Mouse (Mus musculus): ENCODE measurements around the gene Ube2j1. TPM values are rescaled to one million over a fixed set of nuclear protein-coding genes. Genes with fewer than 3 reads are reported as not detected.

Gene Ube2j1
- polyA plus RNA-seq (2016; fragmentation: Nextera tagmentation; extraction: Ambion mirVana), result 55.8 TPM in 2 replicates

- peak within 1 kb of the TSS; percentile 63 for H3K4me2 ChIP-seq (replicated peaks)
- H3K9ac ChIP-seq, result peak within 1 kb of the TSS; percentile 96
- H3K27ac ChIP-seq, result peak within 1 kb of the TSS; percentile 98
- H3K36me3 ChIP-seq, result peaks cover 11% of the 10 kb centered on the region; the same call in 1 of the 2 replicates
- peaks cover 21% of the 10 kb centered on the region for H3K4me1 ChIP-seq
- no peaks in the 10 kb centered on the region for H3K27me3 ChIP-seq
- peak within 1 kb of the TSS; percentile 89 for H3K4me3 ChIP-seq
- under 1% methylated on average over 108 of the region's 123 CpGs for WGBS
- no peaks in the 10 kb centered on the region for H3K9me3 ChIP-seq (replicated peaks)
- ATAC-seq (ENCODE audit: low FRiP score), result peak; percentile 97
These were observed at the start of gene Ube2j1 for GRCm38 (mm10) chr4:33031195-33031960. Gene Ube2j1, plus strand, starts transcription at chr4:33031416.

- no peak for ATAC-seq (ENCODE audit: low FRiP score)
These were observed 49.6 kb upstream of the Ube2j1 start for GRCm38 (mm10) chr4:32981617-32982016.

GRCm38 (mm10) chr4:32982041-32982715 lies 49.0 kb upstream of the Ube2j1 start:
- WGBS, result 2% methylated on average over 15 of the region's 15 CpGs
- Histone ChIP-seq H3K27ac (peak overlapping the region; percentile 86), H3K27me3 (0 out of 2 replicates have a peak, but pooled peaks cover 4% of the 10 kb centered on the region), H3K36me3 (no peaks in the 10 kb centered on the region), H3K4me2 (replicated peaks) (peak overlapping the region; percentile 95), H3K9me3 (replicated peaks) (no peaks in the 10 kb centered on the region), H3K4me1 (peaks cover 23% of the 10 kb centered on the region), H3K4me3 (peak overlapping the region; percentile 71), H3K9ac (peak overlapping the region; percentile 87; the same call in 1 of the 2 replicates)
- peak; percentile 55 for ATAC-seq (ENCODE audit: low FRiP score)

More at GRCm38 (mm10) chr4:32981617-32982016, 49.6 kb upstream of the Ube2j1 start:
- Histone ChIP-seq H3K9ac (no peak overlapping the region), H3K27ac (no peak overlapping the region), H3K27me3 (0 out of 2 replicates have a peak, but pooled peaks cover 4% of the 10 kb centered on the region), H3K36me3 (no peaks in the 10 kb centered on the region), H3K4me2 (replicated peaks) (peak overlapping the region; percentile 95; the same call in 1 of the 2 replicates), H3K4me3 (no peak overlapping the region), H3K4me1 (peaks cover 23% of the 10 kb centered on the region), H3K9me3 (replicated peaks) (no peaks in the 10 kb centered on the region)
- WGBS, result 33% methylated on average over 5 of the region's 5 CpGs

- H3K4me2 ChIP-seq (replicated peaks), result peak within 1 kb of the TSS; percentile 95
- H3K4me3 ChIP-seq, result peak within 1 kb of the TSS; percentile 71
- peak within 1 kb of the TSS; percentile 87 for H3K9ac ChIP-seq
- 0% methylated on average over 11 of the region's 18 CpGs for WGBS
- H3K27me3 ChIP-seq, result 0 out of 2 replicates have a peak, but pooled peaks cover 4% of the 10 kb centered on the region
- no peaks in the 10 kb centered on the region for H3K9me3 ChIP-seq (replicated peaks)
- peak within 1 kb of the TSS; percentile 86 for H3K27ac ChIP-seq
- peaks cover 23% of the 10 kb centered on the region for H3K4me1 ChIP-seq
- ATAC-seq (ENCODE audit: low FRiP score), result peak; percentile 82
- H3K36me3 ChIP-seq, result no peaks in the 10 kb centered on the region
These were observed 48.5 kb upstream of the Ube2j1 start, which contains the start of gene Rragd for GRCm38 (mm10) chr4:32982716-32983175. Gene Rragd, plus strand, starts transcription at chr4:32983037.

GRCm38 (mm10) chr4:32983176-32984155 lies 47.8 kb upstream of the Ube2j1 start:
- peak overlapping the region; percentile 95 for H3K4me2 ChIP-seq (replicated peaks)
- peak; percentile 80 for ATAC-seq (ENCODE audit: low FRiP score)
- H3K9me3 ChIP-seq (replicated peaks), result no peaks in the 10 kb centered on the region
- 0 out of 2 replicates have a peak, but pooled peaks cover 4% of the 10 kb centered on the region for H3K27me3 ChIP-seq
- WGBS, result under 1% methylated on average over 86 of the region's 94 CpGs
- peaks cover 23% of the 10 kb centered on the region for H3K4me1 ChIP-seq
- peak overlapping the region; percentile 86 for H3K27ac ChIP-seq
- H3K36me3 ChIP-seq, result no peaks in the 10 kb centered on the region
- peak overlapping the region; percentile 71 for H3K4me3 ChIP-seq
- peak overlapping the region; percentile 87 for H3K9ac ChIP-seq

GRCm38 (mm10) chr4:32984242-32984641 lies 47.0 kb upstream of the Ube2j1 start:
- Histone ChIP-seq H3K4me3 (peak overlapping the region; percentile 71), H3K4me2 (replicated peaks) (peak overlapping the region; percentile 95), H3K9me3 (replicated peaks) (no peaks in the 10 kb centered on the region), H3K27me3 (0 out of 2 replicates have a peak, but pooled peaks cover 4% of the 10 kb centered on the region), H3K4me1 (peaks cover 23% of the 10 kb centered on the region), H3K9ac (peak overlapping the region; percentile 87), H3K27ac (peak overlapping the region; percentile 86), H3K36me3 (no peaks in the 10 kb centered on the region)
- WGBS, result under 1% methylated on average over 13 of the region's 13 CpGs
- ATAC-seq (ENCODE audit: low FRiP score), result no peak

GRCm38 (mm10) chr4:32984801-32985675 lies 46.2 kb upstream of the Ube2j1 start:
- Histone ChIP-seq H3K4me2 (replicated peaks) (peak overlapping the region; percentile 95), H3K27me3 (0 out of 2 replicates have a peak, but pooled peaks cover 4% of the 10 kb centered on the region), H3K36me3 (no peaks in the 10 kb centered on the region), H3K9me3 (replicated peaks) (no peaks in the 10 kb centered on the region), H3K4me3 (peak overlapping the region; percentile 71), H3K9ac (peak overlapping the region; percentile 87), H3K4me1 (peaks cover 23% of the 10 kb centered on the region), H3K27ac (peak overlapping the region; percentile 86)
- no peak for ATAC-seq (ENCODE audit: low FRiP score)
- WGBS, result 9% methylated on average over 13 of the region's 13 CpGs

- no peaks in the 10 kb centered on the region for H3K36me3 ChIP-seq
- H3K9ac ChIP-seq, result no peak overlapping the region
- H3K27me3 ChIP-seq, result 0 out of 2 replicates have a peak, but pooled peaks cover 4% of the 10 kb centered on the region
- H3K27ac ChIP-seq, result peak overlapping the region; percentile 66
- no peak overlapping the region for H3K4me3 ChIP-seq
- ATAC-seq (ENCODE audit: low FRiP score), result no peak
- WGBS, result 1% methylated on average over 3 of the region's 3 CpGs
- H3K4me1 ChIP-seq, result peaks cover 23% of the 10 kb centered on the region
- peak overlapping the region; percentile 95 for H3K4me2 ChIP-seq (replicated peaks)
- no peaks in the 10 kb centered on the region for H3K9me3 ChIP-seq (replicated peaks)
These were observed 45.5 kb upstream of the Ube2j1 start for GRCm38 (mm10) chr4:32985684-32986083.

- H3K4me2 ChIP-seq (replicated peaks), result no peak overlapping the region
- H3K9ac ChIP-seq, result no peak overlapping the region
- ATAC-seq (ENCODE audit: low FRiP score), result no peak
- no peak overlapping the region for H3K4me3 ChIP-seq
- H3K9me3 ChIP-seq (replicated peaks), result no peaks in the 10 kb centered on the region
- H3K36me3 ChIP-seq, result no peaks in the 10 kb centered on the region
- peaks cover 23% of the 10 kb centered on the region for H3K4me1 ChIP-seq
- 63% methylated on average over 3 of the region's 3 CpGs for WGBS
- H3K27ac ChIP-seq, result no peak overlapping the region
- H3K27me3 ChIP-seq, result no peaks in the 10 kb centered on the region
These were observed 44.2 kb upstream of the Ube2j1 start for GRCm38 (mm10) chr4:32987006-32987405.

- H3K9ac ChIP-seq, result no peak overlapping the region
- H3K9me3 ChIP-seq (replicated peaks), result no peaks in the 10 kb centered on the region
- no peak overlapping the region for H3K27ac ChIP-seq
- WGBS, result 78% methylated on average over 2 of the region's 2 CpGs
- ATAC-seq (ENCODE audit: low FRiP score), result no peak
- no peak overlapping the region for H3K4me3 ChIP-seq
- H3K27me3 ChIP-seq, result no peaks in the 10 kb centered on the region
- H3K4me2 ChIP-seq (replicated peaks), result no peak overlapping the region
- H3K36me3 ChIP-seq, result no peaks in the 10 kb centered on the region
- peaks cover 18% of the 10 kb centered on the region for H3K4me1 ChIP-seq
These were observed 41.9 kb upstream of the Ube2j1 start for GRCm38 (mm10) chr4:32989346-32989745.
